Mouse (Mus musculus) layer of hippocampus, postnatal 25 days (tissue): ENCODE data around the gene Alg2. TPM values are rescaled to one million over a fixed set of nuclear protein-coding genes. Genes with fewer than 3 reads are reported as not detected.

ENCODE experiments used
- DNase-seq, 2 experiments: peaks; one replicate each; pipeline ENCODE4 v3.0.0; 2022; ENCODE audit warnings: mixed read lengths in 2 of 2, low spot score in 1 of 2; ENCODE audit errors: extremely low spot score in 1 of 2
- total RNA-seq, 2 experiments: library from RNA; stranded (reverse); gene quantifications; 2 replicates each; pipeline ENCODE4 v1.2.3; 2021

Gene Alg2
- total RNA-seq, 2 experiments from 2014 or later, result 142 to 143 TPM

DNA sequence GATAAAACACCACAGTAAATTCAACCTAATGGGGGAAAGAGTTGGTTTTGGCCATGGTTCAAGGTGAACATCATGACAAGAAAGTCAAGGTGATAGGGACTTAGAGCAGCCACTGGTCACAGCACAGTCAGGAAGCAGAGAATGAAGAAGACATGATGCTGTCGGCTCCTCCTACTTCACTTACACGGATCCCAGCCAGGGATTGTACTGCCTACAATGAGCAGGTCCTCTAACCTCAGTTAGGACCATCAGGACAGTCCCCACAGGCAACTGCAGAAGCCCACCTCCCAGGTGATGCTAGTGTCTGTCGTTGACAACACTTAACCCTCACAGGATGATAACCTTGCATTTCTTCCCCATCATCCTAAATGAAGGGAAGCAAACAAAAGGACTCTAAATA, 56.3 kb downstream of the Alg2 start:
- no peak for DNase-seq

Other genes starting within 250 kb of the Alg2 start
- gene Tgfbr1, start 121.1 kb downstream of the Alg2 start, total RNA-seq, result 10 to 100 TPM; 25.2 to 28.4 TPM
- gene Sec61b, start 325 bp upstream of the Alg2 start, total RNA-seq, result 10 to 100 TPM; 48.0 to 56.8 TPM